Mouse (Mus musculus): ENCODE data around the gene Pigx.

Gene Pigx

GRCm38 (mm10) chr16:32058817-32059216 lies 40.7 kb downstream of the Pigx start:
- no peak for DNase-seq

- DNase-seq, result no peak
Measured at GRCm38 (mm10) chr16:32042367-32042766, 57.2 kb downstream of the Pigx start.

Measured in right cerebral cortex, postnatal 25 days (tissue).